Comparison of ENCODE assay signal across 8 mouse cellular contexts in the genomic region with DNA sequence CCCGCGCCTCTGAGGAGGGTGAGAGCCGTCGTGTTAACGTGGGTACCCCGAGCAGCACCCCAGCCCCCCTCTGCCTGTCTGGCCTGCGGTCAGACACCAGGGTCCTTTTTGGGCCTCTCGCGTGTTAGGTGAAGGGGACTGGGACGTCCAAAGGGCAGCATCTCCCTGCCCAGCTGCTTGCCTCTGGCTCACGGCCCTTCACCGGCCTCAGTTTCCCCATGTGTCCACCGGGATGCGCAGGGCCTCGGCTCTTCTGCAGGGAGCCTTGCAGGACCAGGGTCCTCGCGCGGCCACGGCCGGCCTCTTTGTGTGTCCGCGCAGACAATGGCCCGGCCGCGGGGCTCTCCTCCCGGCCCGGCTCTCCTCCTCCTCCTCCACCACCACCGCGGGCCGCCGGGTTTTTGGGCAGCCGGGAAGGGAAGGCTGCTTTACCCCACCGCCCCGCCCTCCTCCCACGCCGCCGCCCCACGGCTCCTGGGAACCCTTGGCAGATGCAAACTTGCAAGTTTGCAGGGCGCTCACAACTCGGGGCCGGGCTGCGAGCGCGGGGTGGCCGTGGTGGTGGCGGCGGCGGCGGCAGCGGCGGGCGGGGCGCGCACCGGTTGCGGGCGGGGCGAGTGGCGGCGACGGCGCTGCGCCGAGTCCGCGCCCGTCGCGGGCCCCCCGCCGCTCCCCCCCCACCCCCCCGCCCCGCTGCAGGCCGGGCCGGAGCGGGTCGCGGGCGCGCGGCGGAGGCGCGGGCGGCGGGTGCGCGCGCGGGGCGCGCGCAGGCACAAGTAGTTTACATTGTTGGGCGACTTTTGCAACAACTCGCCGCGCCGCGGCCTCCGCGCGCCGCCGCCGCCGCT. TPM values are rescaled to one million over a fixed set of nuclear protein-coding genes. Genes with fewer than 3 reads are reported as not detected.
A peak's percentile ranks its signal among the peaks of the same experiment; 100 is the strongest.
DNase-seq lines count a peak whose midpoint lies in the region; ATAC-seq and TF ChIP-seq lines count a peak whose summit lies in the region.

No protein-coding gene starts in this region.

- H3K4me2 ChIP-seq in forebrain, embryonic 12.5 days: peak overlapping the region; percentile 89

- no peaks in the 10 kb centered on the region for H3K9me3 ChIP-seq in ES-Bruce4 (replicated peaks; ENCODE audit: control insufficient read depth, insufficient read depth, low read length, poor library complexity, severe bottlenecking)
- no peaks in the 10 kb centered on the region for H3K9me3 ChIP-seq in forebrain, embryonic 12.5 days

- H3K9ac ChIP-seq in ES-Bruce4 (ENCODE audit: low read depth, poor library complexity, severe bottlenecking): peak overlapping the region; percentile 97
- peak overlapping the region; percentile 93 for H3K9ac ChIP-seq in forebrain, embryonic 12.5 days

- DNase-seq in heart, postnatal 4 days: peak; percentile 82
- DNase-seq in layer of hippocampus, postnatal 25 days (ENCODE audit: extremely low spot score in 1 of 2, low spot score in 1 of 2): peak; percentile 32 to 57
- peak; percentile 70 for DNase-seq in lung, postnatal 36 days
- peak; percentile 46 to 63 for DNase-seq in right cerebral cortex, postnatal 10 days (ENCODE audit: low spot score in 2 of 2)
- peak; percentile 77 to 81 for DNase-seq in urinary bladder, postnatal 4 days (ENCODE audit: low spot score in 2 of 2)

- H3K4me3 ChIP-seq in ES-Bruce4 (ENCODE audit: low read depth, low read length): peak overlapping the region; percentile 45
- peak overlapping the region; percentile 46 for H3K4me3 ChIP-seq in bone marrow, adult 2 months (replicated peaks; ENCODE audit: control insufficient read depth, low read depth, low read length)
- H3K4me3 ChIP-seq in forebrain, embryonic 12.5 days (replicated peaks): peak overlapping the region; percentile 92

- no peaks in the 10 kb centered on the region for H3K4me1 ChIP-seq in ES-Bruce4 (ENCODE audit: control insufficient read depth, insufficient read depth, low read length)
- H3K4me1 ChIP-seq in bone marrow, adult 2 months (ENCODE audit: control insufficient read depth, insufficient read depth, low read length): no peaks in the 10 kb centered on the region
- H3K4me1 ChIP-seq in forebrain, embryonic 12.5 days: peaks cover 53% of the 10 kb centered on the region

- H3K36me3 ChIP-seq in ES-Bruce4 (ENCODE audit: control insufficient read depth, insufficient read depth, low read length, poor library complexity, severe bottlenecking): no peaks in the 10 kb centered on the region
- no peaks in the 10 kb centered on the region for H3K36me3 ChIP-seq in forebrain, embryonic 12.5 days (replicated peaks)

- peaks cover 7% of the 10 kb centered on the region; the same call in 1 of the 2 replicates for H3K27me3 ChIP-seq in ES-Bruce4 (ENCODE audit: control insufficient read depth, insufficient read depth, low read length, poor library complexity, severe bottlenecking)
- peaks cover 31% of the 10 kb centered on the region for H3K27me3 ChIP-seq in forebrain, embryonic 12.5 days

- H3K27ac ChIP-seq in ES-Bruce4 (ENCODE audit: insufficient read depth, low read length): no peak overlapping the region
- H3K27ac ChIP-seq in bone marrow, adult 2 months (ENCODE audit: control insufficient read depth, insufficient read depth, low read depth, low read length, poor library complexity): peak overlapping the region; percentile 7; the same call in 1 of the 2 replicates
- peak overlapping the region; percentile 89 for H3K27ac ChIP-seq in forebrain, embryonic 12.5 days

- no peak for TF ChIP-seq EP300 in ES-Bruce4 (IDR thresholded peaks at IDR 0.05; ENCODE audit: insufficient read depth, low read depth, low read length)

- no peak for TF ChIP-seq POLR2A in ES-Bruce4 (IDR thresholded peaks at IDR 0.05; ENCODE audit: insufficient read depth, low read length)
- no peak for TF ChIP-seq POLR2A in bone marrow, adult 2 months (IDR thresholded peaks at IDR 0.05; ENCODE audit: borderline replicate concordance, control insufficient read depth, low read depth, low read length)

- no peak for TF ChIP-seq CTCF in ES-Bruce4 (IDR thresholded peaks at IDR 0.05; ENCODE audit: low read depth, low read length)
- no peak for TF ChIP-seq CTCF in bone marrow, adult 2 months (IDR thresholded peaks at IDR 0.05; ENCODE audit: control insufficient read depth, insufficient read depth, low read length)

- 15% methylated on average over 72 of the region's 106 CpGs for WGBS in bone marrow, adult 2 months
- under 1% methylated on average over 46 of the region's 106 CpGs for WGBS in forebrain, embryonic 12.5 days

- peak; percentile 55 for ATAC-seq in forebrain, embryonic 12.5 days (ENCODE audit: low FRiP score)

RNA-seq across cellular contexts. Expression of a gene that starts 0.5 kb away (rescaled TPM):
- polyA plus RNA-seq in ES-Bruce4 (2011; ENCODE audit: insufficient read depth, insufficient read length, low read depth, missing spikeins): 10.0 and 12.7 TPM in 2 replicates
- polyA plus RNA-seq in bone marrow, adult 2 months (2011; ENCODE audit: insufficient read depth, insufficient read length, low replicate concordance, missing spikeins): 4.9 and 7.3 TPM in 2 replicates
- 6.7 and 7.8 TPM in 2 replicates for polyA plus RNA-seq in forebrain, embryonic 12.5 days (2016; fragmentation: Nextera tagmentation; extraction: Ambion mirVana)
- 10 to 100 TPM; 39.0 to 43.2 TPM for total RNA-seq in heart, postnatal 4 days (2021)
- 10 to 100 TPM; 22.2 to 29.1 TPM for total RNA-seq in layer of hippocampus, postnatal 25 days (2021)
